Mouse (Mus musculus) midbrain, embryonic 14.5 days (tissue): Measurements from ENCODE around the gene Map2k2. TPM values are rescaled to one million over a fixed set of nuclear protein-coding genes. Genes with fewer than 3 reads are reported as not detected.

Experiments used
- ATAC-seq: fragments of 200-750 bp; cut with Nextera tagmentation; 2 replicates; pipeline ENCODE4 v1.8.0; 2017; ENCODE audit warnings: moderate number of reproducible peaks, moderate library complexity; ENCODE audit not compliant: low FRiP score, low TSS enrichment
- DNase-seq: peaks from one replicate; pipeline ENCODE4 v3.0.0-alpha.2; 2015
- H3K27ac ChIP-seq: fragments of 300-500 bp; sonication (generic); replicated peaks from 2 replicates; pipeline ENCODE4 v1.5.1; 2014; ENCODE audit warnings: mild to moderate bottlenecking, low read depth, low read length, moderate library complexity
- H3K27me3 ChIP-seq: fragments of 300-500 bp; sonication (generic); 2 replicates; pipeline ENCODE4 v1.6.1; 2014; ENCODE audit warnings: low read length, control low read depth, mixed read lengths; ENCODE audit not compliant: control insufficient read depth, insufficient read depth
- H3K36me3 ChIP-seq: fragments of 300-500 bp; sonication (generic); 2 replicates; pipeline ENCODE4 v1.6.1; 2014; ENCODE audit warnings: low read length, control low read depth; ENCODE audit not compliant: control insufficient read depth, insufficient read depth
- H3K4me1 ChIP-seq: fragments of 300-500 bp; sonication (generic); 2 replicates; pipeline ENCODE4 v1.6.1; 2014; ENCODE audit warnings: mild to moderate bottlenecking, antibody characterized with exemption, low read length, control low read depth; ENCODE audit not compliant: control insufficient read depth, insufficient read depth
- H3K4me2 ChIP-seq: fragments of 300-500 bp; sonication (generic); 2 replicates; pipeline ENCODE4 v1.6.1; 2014; ENCODE audit warnings: mild to moderate bottlenecking, low read length, moderate library complexity
- H3K4me3 ChIP-seq: fragments of 300-500 bp; sonication (generic); replicated peaks from 2 replicates; pipeline ENCODE4 v1.5.1; 2014; ENCODE audit warnings: low read depth, low read length
- H3K9ac ChIP-seq: fragments of 300-500 bp; sonication (generic); replicated peaks from 2 replicates; pipeline ENCODE4 v1.6.1; 2014; ENCODE audit warnings: mild to moderate bottlenecking, low read length, moderate library complexity
- H3K9me3 ChIP-seq: fragments of 300-500 bp; sonication (generic); 2 replicates; pipeline ENCODE4 v1.6.1; 2016; ENCODE audit warnings: low read length, control low read depth, mixed read lengths; ENCODE audit not compliant: control insufficient read depth
- WGBS: fragments of 180-500 bp; shearing (Covaris S2); extraction: QIAGEN DNeasy Blood & Tissue Kit; methylation state at CpG from one replicate; pipeline ENCODE4 v1.1.7; 2014; 5-methylcytosine and 5-hydroxymethylcytosine counted together
- polyA plus RNA-seq: library from polyadenylated mRNA; unstranded; fragments of >200 nt; fragmentation: Nextera tagmentation; extraction: Ambion mirVana; gene quantifications from 2 replicates; pipeline ENCODE4 v1.2.1, GENCODE M21; 2014

The Map2k2 gene
- polyA plus RNA-seq, 1 experiment from 2014 or later, result 240 TPM

GRCm38 (mm10) chr10:81144667-81145066 is 39.0 kb downstream of the Map2k2 start:
- no peak for DNase-seq
- no peak for ATAC-seq
- peaks cover 12% of the 10 kb centered on the region for H3K4me1 ChIP-seq
- no peak overlapping the region for H3K9ac ChIP-seq
- no peak overlapping the region for H3K4me3 ChIP-seq
- H3K27ac ChIP-seq, result no peak overlapping the region
- no peak overlapping the region for H3K4me2 ChIP-seq
- H3K36me3 ChIP-seq, result peaks cover 59% of the 10 kb centered on the region
- WGBS, result 98% methylated on average over 27 of the region's 27 CpGs
- H3K9me3 ChIP-seq, result no peaks in the 10 kb centered on the region
- H3K27me3 ChIP-seq, result no peaks in the 10 kb centered on the region

GRCm38 (mm10) chr10:81145307-81145706 is 39.6 kb downstream of the Map2k2 start:
- no peaks in the 10 kb centered on the region for H3K27me3 ChIP-seq
- H3K4me3 ChIP-seq, result no peak overlapping the region
- peaks cover 8% of the 10 kb centered on the region; the same call in 1 of the 2 replicates for H3K4me1 ChIP-seq
- ATAC-seq (no peak), DNase-seq (no peak)
- H3K27ac ChIP-seq, result no peak overlapping the region
- WGBS, result 95% methylated on average over 6 of the region's 6 CpGs
- peaks cover 65% of the 10 kb centered on the region for H3K36me3 ChIP-seq
- no peak overlapping the region for H3K9ac ChIP-seq
- H3K4me2 ChIP-seq, result no peak overlapping the region
- H3K9me3 ChIP-seq, result no peaks in the 10 kb centered on the region

- H3K27me3 ChIP-seq, result no peaks in the 10 kb centered on the region
- H3K4me1 ChIP-seq, result peaks cover 3% of the 10 kb centered on the region; the same call in 1 of the 2 replicates
- 90% methylated on average over 7 of the region's 7 CpGs for WGBS
- H3K9ac ChIP-seq, result no peak overlapping the region
- H3K9me3 ChIP-seq, result no peaks in the 10 kb centered on the region
- DNase-seq (no peak), ATAC-seq (no peak)
- no peak overlapping the region for H3K27ac ChIP-seq
- H3K4me2 ChIP-seq, result no peak overlapping the region
- H3K4me3 ChIP-seq, result no peak overlapping the region
- peaks cover 68% of the 10 kb centered on the region for H3K36me3 ChIP-seq
Observed at GRCm38 (mm10) chr10:81145778-81146177, 40.1 kb downstream of the Map2k2 start.

- H3K4me1 ChIP-seq, result 0 out of 2 replicates have a peak, but pooled peaks cover under 1% of the 10 kb centered on the region
- no peak overlapping the region for H3K4me3 ChIP-seq
- 96% methylated on average over 4 of the region's 4 CpGs for WGBS
- H3K9ac ChIP-seq, result no peak overlapping the region
- ATAC-seq (no peak), DNase-seq (no peak)
- H3K36me3 ChIP-seq, result peaks cover 69% of the 10 kb centered on the region
- no peak overlapping the region for H3K27ac ChIP-seq
- no peaks in the 10 kb centered on the region for H3K9me3 ChIP-seq
- no peaks in the 10 kb centered on the region for H3K27me3 ChIP-seq
- no peak overlapping the region for H3K4me2 ChIP-seq
Observed at GRCm38 (mm10) chr10:81146296-81146695, 40.6 kb downstream of the Map2k2 start.

GRCm38 (mm10) chr10:81151261-81151660 is 45.5 kb downstream of the Map2k2 start:
- H3K4me1 ChIP-seq, result no peaks in the 10 kb centered on the region
- H3K9me3 ChIP-seq, result no peaks in the 10 kb centered on the region
- H3K9ac ChIP-seq, result no peak overlapping the region
- H3K36me3 ChIP-seq, result peaks cover 82% of the 10 kb centered on the region
- H3K27me3 ChIP-seq, result no peaks in the 10 kb centered on the region
- 79% methylated on average over 6 of the region's 6 CpGs for WGBS
- H3K4me2 ChIP-seq, result no peak overlapping the region
- ATAC-seq, result no peak
- no peak for DNase-seq
- H3K4me3 ChIP-seq, result no peak overlapping the region
- H3K27ac ChIP-seq, result no peak overlapping the region

GRCm38 (mm10) chr10:81152609-81153008 is 46.9 kb downstream of the Map2k2 start:
- Histone ChIP-seq H3K36me3 (peaks cover 83% of the 10 kb centered on the region), H3K27ac (0 out of 2 replicates have a peak overlapping the region, but pooled peaks have one; percentile 9), H3K27me3 (no peaks in the 10 kb centered on the region), H3K4me1 (no peaks in the 10 kb centered on the region), H3K4me3 (no peak overlapping the region), H3K9me3 (no peaks in the 10 kb centered on the region), H3K4me2 (no peak overlapping the region), H3K9ac (no peak overlapping the region)
- no peak for DNase-seq
- no peak for ATAC-seq
- 87% methylated on average over 12 of the region's 12 CpGs for WGBS

- ATAC-seq, result no peak
- Histone ChIP-seq H3K4me3 (no peak overlapping the region), H3K4me2 (no peak overlapping the region), H3K27ac (no peak overlapping the region), H3K27me3 (no peaks in the 10 kb centered on the region), H3K4me1 (no peaks in the 10 kb centered on the region), H3K9me3 (no peaks in the 10 kb centered on the region), H3K36me3 (peaks cover 83% of the 10 kb centered on the region), H3K9ac (no peak overlapping the region)
- no peak for DNase-seq
- WGBS, result 93% methylated on average over 12 of the region's 12 CpGs
Observed at GRCm38 (mm10) chr10:81154313-81154712, 48.6 kb downstream of the Map2k2 start.

- DNase-seq (no peak), ATAC-seq (no peak)
- Histone ChIP-seq H3K9ac (no peak overlapping the region), H3K27ac (no peak overlapping the region), H3K27me3 (no peaks in the 10 kb centered on the region), H3K4me3 (no peak overlapping the region), H3K4me1 (no peaks in the 10 kb centered on the region), H3K4me2 (no peak overlapping the region), H3K9me3 (no peaks in the 10 kb centered on the region), H3K36me3 (peaks cover 81% of the 10 kb centered on the region)
- WGBS, result 84% methylated on average over 6 of the region's 6 CpGs
Observed at GRCm38 (mm10) chr10:81154736-81155135, 49.0 kb downstream of the Map2k2 start.

GRCm38 (mm10) chr10:81161602-81162317 is 56.0 kb downstream of the Map2k2 start:
- Histone ChIP-seq H3K4me1 (peaks cover 5% of the 10 kb centered on the region), H3K27me3 (no peaks in the 10 kb centered on the region), H3K36me3 (peaks cover 62% of the 10 kb centered on the region), H3K4me3 (no peak overlapping the region), H3K9ac (no peak overlapping the region), H3K9me3 (no peaks in the 10 kb centered on the region), H3K4me2 (no peak overlapping the region), H3K27ac (no peak overlapping the region)
- no peak for DNase-seq
- WGBS, result 96% methylated on average over 7 of the region's 8 CpGs
- no peak for ATAC-seq
